13 mouse cellular contexts compared by ENCODE assay signal in the genomic region with DNA sequence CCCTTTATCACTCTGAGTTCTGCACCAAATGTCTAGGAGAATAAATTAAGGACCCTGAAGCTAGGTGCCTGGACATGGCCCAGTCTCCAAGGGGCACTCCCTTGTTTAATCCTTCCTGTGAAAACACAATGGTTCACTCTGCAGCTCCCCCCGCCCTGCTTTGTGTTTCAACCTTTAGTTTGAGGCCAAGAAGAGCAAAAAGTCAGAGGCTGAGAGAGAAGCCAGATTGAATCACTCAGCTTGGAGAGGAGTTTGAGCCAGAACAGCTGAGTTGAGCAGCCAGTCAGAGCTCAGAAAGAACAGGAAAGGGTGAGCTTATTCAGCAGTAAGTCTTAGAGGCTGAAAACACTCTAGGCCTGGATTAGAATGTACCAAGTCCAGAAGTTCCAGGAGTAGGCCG. TPM values are rescaled to one million over a fixed set of nuclear protein-coding genes. Genes with fewer than 3 reads are reported as not detected.
DNase-seq lines count a peak whose midpoint lies in the region; ATAC-seq and TF ChIP-seq lines count a peak whose summit lies in the region.
"Had no signal": no experiment of that assay in that cellular context is flagged by ENCODE, and none has a peak within 500 bp of the region (broad histone marks: within the 10 kb centered on the region; RNA-seq: fewer than 3 reads in every experiment).

No protein-coding gene starts in this region.

- H3K9ac ChIP-seq in lung, postnatal 0 days (replicated peaks; ENCODE audit: low read depth): no peak overlapping the region
- H3K9ac ChIP-seq in forebrain, embryonic 16.5 days (replicated peaks; ENCODE audit: low read depth, low read length): no peak overlapping the region
- H3K9ac ChIP-seq: intestine, embryonic 15.5 days; limb, embryonic 12.5 days; lung, embryonic 15.5 days had no signal

- no peak overlapping the region for H3K4me2 ChIP-seq in lung, postnatal 0 days (replicated peaks; ENCODE audit: low read depth, low read length)
- H3K4me2 ChIP-seq in forebrain, embryonic 16.5 days (ENCODE audit: low read length): no peak overlapping the region
- H3K4me2 ChIP-seq: intestine, embryonic 15.5 days; limb, embryonic 12.5 days; lung, embryonic 15.5 days had no signal

- no peak overlapping the region for H3K27ac ChIP-seq in lung, postnatal 0 days (ENCODE audit: low read length)
- no peak overlapping the region for H3K27ac ChIP-seq in forebrain, embryonic 16.5 days (ENCODE audit: low read length)
- H3K27ac ChIP-seq: intestine, embryonic 15.5 days; limb, embryonic 12.5 days; lung, embryonic 15.5 days had no signal

- no peaks in the 10 kb centered on the region for H3K9me3 ChIP-seq in lung, postnatal 0 days (ENCODE audit: low read length)
- H3K9me3 ChIP-seq in forebrain, embryonic 16.5 days (ENCODE audit: control insufficient read depth, low read length): no peaks in the 10 kb centered on the region
- H3K9me3 ChIP-seq: intestine, embryonic 15.5 days; lung, embryonic 15.5 days had no signal

- no peak for TF ChIP-seq CTCF in lung, postnatal 0 days (IDR thresholded peaks at IDR 0.05)

- intact Hi-C loops in gastrocnemius, postnatal 36 days (cut with DNase I): loop anchor here (5.0 kb wide), 1 partner anchor 334 kb away; no protein-coding TSS in a partner anchor

- peak; percentile 18 for DNase-seq in gastrocnemius, postnatal 25 days
- DNase-seq in gastrocnemius, postnatal 36 days: no peak
- DNase-seq in urinary bladder, postnatal 36 days (ENCODE audit: low spot score in 2 of 2): peak; percentile 5 to 27
- no peak for DNase-seq in urinary bladder, postnatal 10 days (ENCODE audit: low spot score)
- no peak for DNase-seq in lung, postnatal 0 days (ENCODE audit: low spot score)
- no peak for DNase-seq in embryo, embryonic 9.5 days (ENCODE audit: extremely low spot score)
- DNase-seq: adrenal gland, adult 8-10 months had no signal

- H3K4me1 ChIP-seq in lung, postnatal 0 days (ENCODE audit: insufficient read depth, low read depth, low read length): no peaks in the 10 kb centered on the region
- H3K4me1 ChIP-seq in forebrain, embryonic 16.5 days (replicated peaks; ENCODE audit: control insufficient read depth, insufficient read depth, low read length): no peaks in the 10 kb centered on the region
- H3K4me1 ChIP-seq: intestine, embryonic 15.5 days; limb, embryonic 12.5 days; lung, embryonic 15.5 days had no signal

- peak; percentile 50 for ATAC-seq in lung, postnatal 0 days
- ATAC-seq in megakaryocyte progenitor cell, adult 5-6 weeks (replicated peaks; ENCODE audit: poor library complexity): no peak
- no peak for ATAC-seq in forebrain, embryonic 16.5 days
- ATAC-seq: intestine, embryonic 15.5 days had no signal

- peak; percentile 37; the same call in 1 of the 2 replicates for TF ChIP-seq EP300 in lung, postnatal 0 days (IDR thresholded peaks at IDR 0.05)

- H3K36me3 ChIP-seq in lung, postnatal 0 days (ENCODE audit: insufficient read depth, low read length): no peaks in the 10 kb centered on the region
- H3K36me3 ChIP-seq in forebrain, embryonic 16.5 days (ENCODE audit: control insufficient read depth, insufficient read depth): no peaks in the 10 kb centered on the region
- H3K36me3 ChIP-seq: intestine, embryonic 15.5 days; limb, embryonic 12.5 days; lung, embryonic 15.5 days had no signal

- H3K4me3 ChIP-seq in lung, postnatal 0 days (ENCODE audit: low read depth, low read length): no peak overlapping the region
- no peak overlapping the region for H3K4me3 ChIP-seq in forebrain, embryonic 16.5 days (replicated peaks; ENCODE audit: low read length)
- H3K4me3 ChIP-seq: intestine, embryonic 15.5 days; limb, embryonic 12.5 days; lung, embryonic 15.5 days had no signal

- no peaks in the 10 kb centered on the region for H3K27me3 ChIP-seq in lung, postnatal 0 days (replicated peaks; ENCODE audit: insufficient read depth, low read length)
- H3K27me3 ChIP-seq in forebrain, embryonic 16.5 days (replicated peaks; ENCODE audit: control insufficient read depth, insufficient read depth, low read length): no peaks in the 10 kb centered on the region
- H3K27me3 ChIP-seq: intestine, embryonic 15.5 days; limb, embryonic 12.5 days; lung, embryonic 15.5 days had no signal

- WGBS in lung, postnatal 0 days: 50% methylated on average over 2 of the region's 2 CpGs
- WGBS in forebrain, embryonic 16.5 days: 45% methylated on average over 2 of the region's 2 CpGs

RNA-seq across cellular contexts. Expression of a gene that starts 5.5 kb away (rescaled TPM):
- under 1 TPM; 0.11 to 0.20 TPM for total RNA-seq in gastrocnemius, postnatal 25 days (2021)
- total RNA-seq in gastrocnemius, postnatal 36 days (2021): under 1 TPM; 0.07 to 0.36 TPM
- polyA plus RNA-seq in lung, postnatal 0 days (2015; fragmentation: Nextera tagmentation; extraction: Ambion mirVana): 1.3 and 1.4 TPM in 2 replicates
- 0.42 and 0.83 TPM in 2 replicates for total RNA-seq in megakaryocyte progenitor cell, adult 5-6 weeks (2015)
- 0.61 and 1.4 TPM in 2 replicates for total RNA-seq in megakaryocyte progenitor cell, adult 5-6 weeks (2017)
- polyA plus RNA-seq in forebrain, embryonic 16.5 days (2015; fragmentation: Nextera tagmentation; extraction: Ambion mirVana): 0.43 and 0.46 TPM in 2 replicates
- polyA plus RNA-seq: C2C12 had no signal

Comparison
In these comparisons a context has a peak if more than half of its experiments do, and no peak if none do; other contexts are left out.
1. DNase-seq: peak in gastrocnemius, postnatal 25 days (single experiment) and urinary bladder, postnatal 36 days (2 of 2); none in gastrocnemius, postnatal 36 days (0 of 2), urinary bladder, postnatal 10 days (single experiment), lung, postnatal 0 days (single experiment) and embryo, embryonic 9.5 days (single experiment).